Mouse (Mus musculus) megakaryocyte progenitor cell, adult 5-6 weeks (primary cell): Measurements from ENCODE around the gene Wnk1. TPM values are rescaled to one million over a fixed set of nuclear protein-coding genes. Genes with fewer than 3 reads are reported as not detected.

Source experiments
- ATAC-seq: replicated peaks from 2 replicates; pipeline ENCODE4 v1.8.0; 2016; ENCODE audit warnings: mild to moderate bottlenecking, moderate TSS enrichment, inconsistent platforms; ENCODE audit not compliant: poor library complexity
- total RNA-seq, 2 experiments: library from RNA; stranded (forward) in 1 of 2; stranded (reverse) in 1 of 2; fragments of 157-497, 149-512 nt in 1 of 2; fragments of 200-1000 nt in 1 of 2; gene quantifications; 2 replicates each; pipeline versions ENCODE4 v1.2.3 to v1.2.4; 2015 to 2017

Gene Wnk1
- total RNA-seq, 2 experiments from 2014 or later, result 157 to 297 TPM

DNA sequence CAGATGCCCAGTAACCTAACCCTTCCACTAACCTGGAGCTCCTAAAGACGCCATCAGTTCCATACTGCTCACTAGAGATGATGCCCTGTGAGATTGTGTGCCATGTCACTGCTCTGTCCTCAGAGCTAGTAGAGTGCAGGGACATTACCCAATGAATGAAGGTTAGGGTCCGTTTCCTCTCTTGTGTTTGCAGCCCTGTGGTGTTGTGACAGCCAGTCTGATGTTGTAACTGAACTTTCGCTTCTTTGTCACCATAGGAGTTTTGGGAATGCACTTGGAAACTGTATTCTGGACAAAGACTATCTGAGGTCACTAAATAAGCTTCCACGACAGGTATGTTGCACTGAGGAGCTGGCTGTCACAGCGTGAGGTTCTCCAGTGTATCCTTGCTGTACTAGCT, 122.8 kb downstream of the Wnk1 start:
- ATAC-seq, result peak; percentile 63

DNA sequence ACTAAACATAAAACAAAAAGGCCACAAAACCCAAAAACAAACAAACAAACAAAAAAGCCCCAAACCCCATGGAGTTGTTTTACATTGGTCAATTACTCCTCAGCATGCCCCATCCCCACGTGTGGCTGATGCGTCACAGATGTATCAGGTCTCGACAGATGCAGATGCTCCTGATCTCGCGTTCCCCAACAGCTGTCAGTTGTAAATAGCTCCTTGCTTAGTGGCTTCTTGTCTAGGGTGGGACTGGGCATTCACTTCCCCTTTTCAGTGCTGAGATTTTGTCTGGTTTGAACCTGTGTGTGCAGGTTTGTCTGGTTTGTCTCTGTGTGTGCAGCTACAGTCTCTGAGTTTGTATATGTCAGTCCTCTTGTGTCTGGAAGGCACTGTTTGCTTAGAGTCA, 126.4 kb downstream of the Wnk1 start:
- peak; percentile 18; the same call in 1 of the 2 replicates for ATAC-seq

DNA sequence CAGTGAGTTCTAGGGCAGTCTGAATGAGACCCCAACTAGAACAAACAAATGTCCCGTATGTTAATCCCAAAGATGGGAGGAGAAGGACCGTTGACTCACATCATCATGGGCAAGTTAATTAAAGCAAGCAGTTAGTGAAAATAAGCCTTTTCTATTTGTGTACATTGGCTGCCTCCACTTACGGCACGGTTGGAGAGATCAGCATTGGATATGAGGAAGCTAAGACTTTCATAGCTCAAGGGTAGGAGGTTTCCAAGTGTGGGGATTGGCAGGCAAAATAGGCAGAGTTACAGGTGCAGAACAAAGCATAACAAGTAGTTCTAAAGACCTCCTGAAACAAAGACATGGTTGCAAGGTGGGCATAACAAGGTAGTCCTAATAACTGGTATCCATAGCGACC, 133.0 kb downstream of the Wnk1 start:
- ATAC-seq, result no peak

DNA sequence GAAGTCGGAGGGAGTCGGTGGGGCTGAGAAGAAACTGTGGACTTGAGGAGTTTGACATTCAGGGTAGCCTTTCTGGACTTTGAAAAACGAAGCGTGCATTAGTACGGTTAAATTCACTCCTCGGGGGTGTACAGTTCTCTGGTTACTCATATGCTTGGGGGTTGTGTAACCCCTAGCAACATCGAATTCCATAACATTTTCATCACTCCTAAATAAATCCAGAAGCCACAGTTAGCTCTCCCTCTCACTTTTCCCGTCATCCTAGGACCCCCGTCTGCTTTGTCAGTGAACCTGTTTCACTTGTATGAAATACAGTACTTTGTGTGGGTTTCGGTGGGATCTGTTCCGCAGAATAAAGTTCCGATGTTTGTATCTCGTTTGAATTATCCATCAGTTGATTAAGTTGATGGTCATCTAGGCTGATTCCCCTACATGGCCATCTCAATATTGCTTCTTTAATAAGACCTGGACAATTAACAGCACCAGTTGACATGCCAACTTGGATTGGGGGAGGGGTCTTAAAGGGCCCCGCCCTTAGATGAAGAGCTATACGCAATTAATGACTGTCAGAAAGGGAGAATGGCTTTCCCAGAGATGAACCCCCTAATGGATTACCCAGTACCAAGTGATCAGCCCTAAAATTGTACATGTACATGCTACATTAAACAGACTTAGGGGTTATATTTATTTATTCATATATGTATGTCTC, 135.2 kb downstream of the Wnk1 start:
- no peak for ATAC-seq

DNA sequence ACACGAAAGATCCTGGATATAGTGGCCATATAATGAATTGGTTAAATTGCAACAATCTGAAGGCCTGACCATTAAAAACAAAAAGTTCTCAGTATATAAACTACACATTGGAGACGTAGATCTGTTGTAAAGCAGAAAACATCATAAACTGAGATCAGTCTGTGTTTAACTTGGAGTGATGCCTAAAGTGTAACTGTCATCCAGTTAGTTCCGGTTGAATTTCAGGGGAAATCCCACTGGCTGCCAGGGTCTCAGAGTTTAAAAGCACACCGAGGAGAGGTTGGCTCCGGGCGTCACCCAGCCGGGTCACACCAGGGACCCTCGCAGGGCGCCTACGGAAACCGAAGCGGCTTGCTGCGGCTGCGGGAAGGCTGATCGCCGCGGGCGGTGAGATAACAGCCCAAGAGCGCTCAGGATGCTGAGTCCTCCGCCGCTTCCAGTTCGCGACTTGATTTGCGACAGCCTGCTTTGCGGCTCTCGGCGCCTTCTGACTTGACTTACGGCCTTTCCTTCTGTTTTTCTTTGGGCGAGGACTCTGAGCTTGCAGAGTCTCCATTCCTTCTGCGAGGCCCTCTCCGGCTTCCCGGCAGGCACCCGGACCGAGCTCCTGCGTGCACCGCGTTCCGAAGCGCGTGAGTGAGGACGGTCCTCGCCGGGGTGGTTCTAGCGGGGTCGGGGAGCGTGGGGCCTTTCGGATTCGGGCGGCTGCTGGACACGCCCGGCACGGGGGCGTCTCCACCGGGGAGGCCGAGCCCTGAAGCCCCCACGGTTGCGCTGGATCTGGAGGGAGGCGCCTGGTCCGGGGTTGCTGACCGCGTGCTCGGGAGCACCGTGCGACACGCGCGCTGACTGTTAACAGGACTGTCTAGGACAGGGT, 136.0 kb downstream of the Wnk1 start, which contains the start of gene Rad52:
Gene Rad52 (plus strand): TSS at position 495 of the 877 bp plus-strand sequence.
- peak; percentile 93 for ATAC-seq

DNA sequence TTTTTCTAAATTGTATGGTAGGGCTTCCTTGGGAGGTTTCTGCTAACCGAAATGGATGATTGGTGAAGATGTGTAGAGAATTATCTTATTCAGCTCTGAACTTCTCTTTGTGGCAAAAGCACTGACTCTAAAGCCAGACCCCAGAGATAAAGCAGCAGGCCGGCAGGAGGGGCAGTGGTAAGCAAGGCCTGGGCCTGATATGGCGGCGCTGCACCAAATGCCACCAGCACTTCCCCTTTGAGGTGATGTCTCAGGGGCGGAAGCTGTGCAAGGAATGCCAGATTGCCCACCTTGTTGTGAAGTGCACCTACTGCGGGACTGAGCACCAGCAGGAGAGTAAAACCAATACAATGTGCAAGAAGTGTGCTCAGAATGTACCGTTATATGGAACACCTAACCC, 145.8 kb downstream of the Wnk1 start:
- ATAC-seq, result peak; percentile 82

DNA sequence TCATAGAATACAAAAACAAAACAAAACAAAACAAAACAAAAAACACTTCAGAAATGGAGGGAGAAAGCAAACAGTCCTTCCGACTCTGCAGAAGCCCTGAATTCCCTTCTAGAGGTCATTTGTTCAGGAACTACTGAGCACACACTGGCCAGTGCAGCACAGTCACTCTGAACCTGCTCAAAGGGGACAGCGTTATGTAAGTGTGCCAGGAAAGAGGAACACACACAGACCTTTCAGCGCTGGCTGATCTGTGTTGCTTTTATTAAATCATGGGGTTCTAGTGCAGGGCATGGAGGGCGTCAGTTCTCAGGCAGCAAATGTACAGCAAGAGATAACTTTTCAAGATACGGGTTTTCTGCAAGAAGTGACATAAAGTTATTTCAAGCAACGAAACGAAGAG, 155.3 kb downstream of the Wnk1 start:
- ATAC-seq, result peak; percentile 48; the same call in 1 of the 2 replicates

Other genes with a start within 250 kb of the Wnk1 start
- 5.1 TPM in 2 replicates for gene Erc1, start 190.5 kb downstream of the Wnk1 start, total RNA-seq (2015)
- gene Erc1, start 190.5 kb downstream of the Wnk1 start, total RNA-seq (2017), result 5.4 and 8.4 TPM in 2 replicates
- 23.2 and 27.7 TPM in 2 replicates for gene Rad52, start 136.0 kb downstream of the Wnk1 start, total RNA-seq (2015)
- 20.4 and 26.3 TPM in 2 replicates for gene Rad52, start 136.0 kb downstream of the Wnk1 start, total RNA-seq (2017)
- gene Ninj2, start 54.7 kb upstream of the Wnk1 start, total RNA-seq (2015), result not detected in 2 replicates
- gene Ninj2, start 54.7 kb upstream of the Wnk1 start, total RNA-seq (2017), result not detected in 2 replicates